In genomic region chr17:78382321-78382720, GRCm38 (mm10) we compare ENCODE assay signal across 22 mouse cellular contexts. TPM values are rescaled to one million over a fixed set of nuclear protein-coding genes. Genes with fewer than 3 reads are reported as not detected.
DNase-seq lines count a peak whose midpoint lies in the region; ATAC-seq and TF ChIP-seq lines count a peak whose summit lies in the region.
"Had no signal": no experiment of that assay in that cellular context is flagged by ENCODE, and none has a peak within 500 bp of the region (broad histone marks: within the 10 kb centered on the region; RNA-seq: fewer than 3 reads in every experiment).

No protein-coding gene starts in this region.

- H3K27me3 ChIP-seq in liver, embryonic 12.5 days (replicated peaks) = no peaks in the 10 kb centered on the region
- no peaks in the 10 kb centered on the region for H3K27me3 ChIP-seq in liver, embryonic 15.5 days
- H3K27me3 ChIP-seq in stomach, postnatal 0 days (ENCODE audit: control insufficient read depth, insufficient read depth, low read length) = no peaks in the 10 kb centered on the region
- H3K27me3 ChIP-seq: hindbrain, embryonic 13.5 days had no signal

- H3K4me1 ChIP-seq in liver, embryonic 12.5 days = 0 out of 2 replicates have a peak, but pooled peaks cover 3% of the 10 kb centered on the region
- H3K4me1 ChIP-seq in liver, embryonic 15.5 days (replicated peaks) = 0 out of 2 replicates have a peak, but pooled peaks cover 7% of the 10 kb centered on the region
- no peaks in the 10 kb centered on the region for H3K4me1 ChIP-seq in stomach, postnatal 0 days (replicated peaks; ENCODE audit: control insufficient read depth, insufficient read depth)
- H3K4me1 ChIP-seq: forebrain, embryonic 10.5 days; hindbrain, embryonic 13.5 days had no signal

- H3K9ac ChIP-seq in liver, embryonic 12.5 days = no peak overlapping the region
- no peak overlapping the region for H3K9ac ChIP-seq in liver, embryonic 15.5 days
- no peak overlapping the region for H3K9ac ChIP-seq in stomach, postnatal 0 days (ENCODE audit: low read length)
- H3K9ac ChIP-seq: forebrain, postnatal 0 days; hindbrain, embryonic 13.5 days had no signal

- TF ChIP-seq EP300 in stomach, postnatal 0 days (optimal IDR thresholded peaks at IDR 0.05) = no peak

- 75% methylated on average over 3 of the region's 3 CpGs for WGBS in liver, embryonic 12.5 days (ENCODE audit: insufficient replicate concordance)
- 76% methylated on average over 3 of the region's 3 CpGs for WGBS in liver, embryonic 15.5 days (ENCODE audit: insufficient replicate concordance)
- WGBS in stomach, postnatal 0 days = 73% methylated on average over 3 of the region's 3 CpGs

- 0 out of 2 replicates have a peak, but pooled peaks have one; percentile 30 for ATAC-seq in liver, embryonic 12.5 days
- ATAC-seq in liver, embryonic 15.5 days (ENCODE audit: insufficient read depth) = peak; percentile 45; the same call in 1 of the 2 replicates
- no peak for ATAC-seq in stomach, postnatal 0 days (ENCODE audit: low FRiP score, low TSS enrichment)
- ATAC-seq: CD4-positive, CD25-positive, alpha-beta regulatory T cell, adult 4 months; forebrain, embryonic 14.5 days; forebrain, postnatal 0 days; hindbrain, postnatal 0 days had no signal

- H3K9me3 ChIP-seq in liver, embryonic 12.5 days (replicated peaks) = no peaks in the 10 kb centered on the region
- H3K9me3 ChIP-seq in liver, embryonic 15.5 days (replicated peaks) = no peaks in the 10 kb centered on the region
- no peaks in the 10 kb centered on the region for H3K9me3 ChIP-seq in stomach, postnatal 0 days (ENCODE audit: control insufficient read depth, low read length)
- H3K9me3 ChIP-seq: forebrain, embryonic 10.5 days; hindbrain, embryonic 10.5 days; hindbrain, embryonic 13.5 days had no signal

- no peak overlapping the region for H3K4me3 ChIP-seq in liver, embryonic 12.5 days
- H3K4me3 ChIP-seq in liver, embryonic 15.5 days (replicated peaks) = no peak overlapping the region
- H3K4me3 ChIP-seq in stomach, postnatal 0 days (ENCODE audit: low read depth, low read length) = no peak overlapping the region
- H3K4me3 ChIP-seq: forebrain, embryonic 10.5 days; gastrocnemius, adult 2 months; hindbrain, embryonic 10.5 days; hindbrain, embryonic 13.5 days had no signal

- no peak overlapping the region for H3K4me2 ChIP-seq in liver, embryonic 12.5 days
- H3K4me2 ChIP-seq in liver, embryonic 15.5 days = no peak overlapping the region
- no peak overlapping the region for H3K4me2 ChIP-seq in stomach, postnatal 0 days (replicated peaks; ENCODE audit: low read depth)
- H3K4me2 ChIP-seq: heart, embryonic 11.5 days; hindbrain, embryonic 13.5 days had no signal

- no peak for TF ChIP-seq CTCF in stomach, postnatal 0 days (IDR thresholded peaks at IDR 0.05; ENCODE audit: low read depth)

- H3K36me3 ChIP-seq in liver, embryonic 12.5 days = peaks cover 58% of the 10 kb centered on the region
- peaks cover 29% of the 10 kb centered on the region for H3K36me3 ChIP-seq in liver, embryonic 15.5 days (replicated peaks)
- H3K36me3 ChIP-seq in stomach, postnatal 0 days (ENCODE audit: control insufficient read depth, insufficient read depth, low read length) = peaks cover 5% of the 10 kb centered on the region

- no peak for DNase-seq in liver
- DNase-seq in stomach, postnatal 0 days (ENCODE audit: low spot score) = peak; percentile 1
- no peak for DNase-seq in heart, postnatal 14 days
- DNase-seq in adrenal gland, adult 2 months = no peak
- DNase-seq: adrenal gland, adult 8-10 months; adrenal gland, postnatal 25 days; cerebellum, adult 11-12 months; cerebellum, adult 8-10 months; cerebellum, postnatal 10 days; forebrain, postnatal 0 days; gastrocnemius, adult 2 months; gastrocnemius, postnatal 14 days; heart, postnatal 36 days had no signal

- intact Hi-C loops in heart, postnatal 14 days (cut with DNase I) = no loop called here

- no peak overlapping the region for H3K27ac ChIP-seq in liver, embryonic 12.5 days
- H3K27ac ChIP-seq in liver, embryonic 15.5 days (replicated peaks) = peak overlapping the region; percentile 57
- H3K27ac ChIP-seq in stomach, postnatal 0 days (replicated peaks) = no peak overlapping the region
- H3K27ac ChIP-seq: forebrain, embryonic 10.5 days; gastrocnemius, adult 2 months; hindbrain, embryonic 10.5 days; hindbrain, embryonic 13.5 days; hindbrain, postnatal 0 days had no signal

RNA-seq across cellular contexts. Expression of gene Fez2, which starts 35.6 kb away (rescaled TPM):
- 24.0 and 24.9 TPM in 2 replicates for polyA plus RNA-seq in liver, embryonic 12.5 days (2016; fragmentation: Nextera tagmentation; extraction: Ambion mirVana)
- polyA plus RNA-seq in liver, embryonic 15.5 days (2015; fragmentation: Nextera tagmentation; extraction: Ambion mirVana) = 18.7 TPM in 2 replicates
- 27.2 and 28.7 TPM in 2 replicates for polyA plus RNA-seq in stomach, postnatal 0 days (2015; fragmentation: Nextera tagmentation; extraction: Ambion mirVana)
- total RNA-seq in heart, postnatal 14 days (2021) = 10 to 100 TPM; 76.4 to 83.3 TPM
- 10 to 100 TPM; 59.1 to 70.7 TPM for total RNA-seq in adrenal gland, adult 2 months (2021)
- 31.5 and 38.3 TPM in 2 replicates for polyA plus RNA-seq in adrenal gland, adult 2 months (2012; rRNA removed)
